Mouse (Mus musculus) thymus, postnatal 10 days (tissue): ENCODE measurements around the gene Adnp.
"Not testable (repeated sequence)": the region's sequence is repeated elsewhere in the genome, so short reads cannot be mapped to it uniquely, and the experiment has no call there.

Experiments
- DNase-seq, 2 experiments: peaks; one replicate each; pipeline ENCODE4 v3.0.0; 2021; ENCODE audit warnings: low spot score in 2 of 2

Gene Adnp

DNA sequence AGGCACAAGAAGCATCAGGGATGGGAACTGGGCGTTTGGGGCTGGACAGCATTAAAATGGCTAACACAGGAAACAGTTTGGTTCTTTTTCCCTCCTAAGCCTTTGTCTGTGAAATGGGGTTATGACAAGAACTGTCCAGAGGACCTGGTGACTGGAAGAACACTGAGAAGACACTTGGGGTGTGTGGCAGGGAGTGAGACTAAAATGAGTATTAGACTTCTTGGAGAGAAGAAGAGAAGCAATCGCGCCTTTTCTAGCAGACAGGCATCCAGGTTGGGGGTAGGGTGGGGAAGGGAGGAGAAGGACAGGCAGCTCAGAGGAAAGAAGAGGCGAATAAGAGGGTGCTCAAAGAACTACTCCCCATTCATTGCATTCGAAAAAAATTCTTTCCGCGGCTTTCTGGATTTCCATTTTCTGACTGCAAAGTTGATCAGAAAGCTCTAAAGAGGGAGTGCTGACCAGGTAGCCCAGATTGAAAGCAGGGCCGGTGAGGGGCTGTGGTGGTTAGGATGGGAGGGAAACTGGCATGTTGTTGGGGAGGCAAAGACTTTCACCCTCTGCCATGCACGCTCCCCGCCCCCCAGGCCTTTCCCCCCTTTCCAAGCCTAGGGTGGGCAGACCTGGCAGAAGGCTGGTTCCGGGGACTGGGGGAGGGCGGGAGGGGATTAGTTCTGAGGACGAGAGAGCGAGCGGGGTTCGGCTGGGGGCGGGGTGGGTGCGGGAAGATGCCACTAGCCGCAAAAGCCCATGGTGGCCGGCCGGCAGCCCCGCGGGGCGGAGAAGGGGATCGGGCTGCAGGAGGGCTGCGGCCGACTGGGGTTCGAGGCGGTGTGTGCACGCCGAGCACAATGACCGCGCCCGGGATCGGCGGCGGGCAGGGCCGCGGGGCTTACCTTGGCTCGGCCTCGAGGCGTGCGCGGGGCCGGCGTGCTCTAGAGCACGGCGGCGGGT lies 956 bp downstream of the Adnp start:
- DNase-seq = peak; percentile 30 to 38

DNA sequence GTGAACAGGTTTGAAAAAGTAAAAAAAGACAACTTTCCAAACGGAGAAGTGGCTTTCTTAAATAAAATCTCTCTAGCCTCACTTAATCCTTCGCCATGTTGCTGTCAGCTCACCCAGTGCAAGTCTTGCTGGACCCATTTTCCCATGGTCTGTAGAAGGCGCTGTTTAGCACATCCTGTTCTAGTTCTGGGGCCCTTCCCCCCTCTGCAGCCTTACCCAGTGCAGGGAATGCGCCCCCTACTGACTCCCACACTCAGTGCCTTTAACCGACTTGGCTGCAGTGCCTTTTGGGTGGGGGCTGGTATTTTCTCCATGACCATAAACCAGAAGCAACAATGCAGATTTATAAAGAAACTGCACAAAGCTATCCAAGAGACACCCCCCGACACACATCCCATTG lies 1.6 kb downstream of the Adnp start:
- DNase-seq = peak; percentile 85 to 95

GRCm38 (mm10) chr2:168204476-168204999 lies 2.4 kb downstream of the Adnp start:
- no peak for DNase-seq

- DNase-seq = no peak
Measured at GRCm38 (mm10) chr2:168200014-168200691, 6.8 kb downstream of the Adnp start.

- DNase-seq = no peak
Measured at GRCm38 (mm10) chr2:168199476-168199875, 7.4 kb downstream of the Adnp start.

GRCm38 (mm10) chr2:168198421-168198820 lies 8.5 kb downstream of the Adnp start:
- DNase-seq = no peak

- no peak for DNase-seq
Measured at GRCm38 (mm10) chr2:168195721-168196120, 11.2 kb downstream of the Adnp start.

GRCm38 (mm10) chr2:168193685-168194084 lies 13.2 kb downstream of the Adnp start:
- DNase-seq = no peak

DNA sequence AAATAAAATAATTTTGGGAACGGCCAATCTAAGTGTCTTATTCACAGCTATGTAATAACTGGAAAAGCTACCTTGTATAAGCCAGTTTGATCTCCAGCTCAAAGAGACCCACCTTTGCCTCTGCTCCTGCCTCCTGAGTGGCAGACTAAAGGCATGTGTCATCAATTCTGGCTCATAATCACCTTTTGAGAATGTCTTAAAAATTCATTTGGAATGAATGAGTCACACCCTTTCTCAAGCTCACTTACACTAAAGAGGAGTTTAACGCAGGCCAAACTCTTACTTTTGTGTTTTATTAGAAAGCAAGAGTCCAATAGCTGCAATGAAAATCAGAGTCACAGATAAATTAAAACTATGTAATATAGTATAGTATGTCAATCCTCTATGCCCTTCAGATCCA lies 15.1 kb downstream of the Adnp start:
- no peak for DNase-seq

DNA sequence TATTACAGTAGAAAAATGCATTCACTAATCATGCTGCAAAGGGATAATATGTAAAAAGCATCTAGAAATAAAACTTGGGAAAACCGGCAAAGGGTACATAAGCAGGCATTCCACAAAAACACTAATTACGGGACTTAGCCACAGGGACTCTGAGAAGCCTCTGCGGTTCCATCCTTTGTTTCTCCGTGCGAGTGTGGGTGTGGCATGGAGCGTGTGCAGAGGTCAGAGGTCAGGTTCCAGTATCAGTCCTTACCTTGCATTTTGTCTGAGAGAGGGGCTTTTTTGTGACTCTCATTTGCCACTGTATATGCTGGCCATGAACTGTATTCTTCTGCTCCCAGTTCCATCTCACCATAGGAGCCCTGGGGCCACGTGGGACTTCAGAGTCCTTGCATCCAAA lies 31.0 kb downstream of the Adnp start:
- no peak for DNase-seq

DNA sequence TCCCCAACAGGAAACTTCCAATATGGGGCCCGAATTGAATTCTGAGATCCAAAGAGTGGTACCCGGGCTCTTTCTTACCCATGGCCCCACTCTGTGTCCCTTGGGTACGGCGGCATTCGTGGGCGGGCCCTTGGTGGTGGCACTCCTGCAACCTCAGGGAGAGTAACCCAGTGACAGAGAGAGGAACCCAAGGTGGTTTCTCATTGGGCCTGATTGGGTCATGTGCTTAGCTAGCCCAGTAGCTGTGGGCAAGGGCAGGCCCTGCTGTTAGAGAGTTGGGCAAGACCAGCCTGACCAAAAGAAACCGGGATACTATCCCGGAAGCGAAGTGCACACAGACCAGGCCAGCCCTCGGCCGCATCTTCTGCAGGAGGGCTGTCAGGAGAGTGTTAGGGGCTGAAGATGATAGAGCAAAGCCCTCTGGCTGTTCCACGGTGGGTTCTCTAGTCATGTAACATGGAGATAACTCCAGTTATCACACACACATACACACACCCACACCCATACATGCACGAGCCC lies 36.7 kb downstream of the Adnp start:
- peak in 1 of 2 experiments; percentile 17 for DNase-seq

DNA sequence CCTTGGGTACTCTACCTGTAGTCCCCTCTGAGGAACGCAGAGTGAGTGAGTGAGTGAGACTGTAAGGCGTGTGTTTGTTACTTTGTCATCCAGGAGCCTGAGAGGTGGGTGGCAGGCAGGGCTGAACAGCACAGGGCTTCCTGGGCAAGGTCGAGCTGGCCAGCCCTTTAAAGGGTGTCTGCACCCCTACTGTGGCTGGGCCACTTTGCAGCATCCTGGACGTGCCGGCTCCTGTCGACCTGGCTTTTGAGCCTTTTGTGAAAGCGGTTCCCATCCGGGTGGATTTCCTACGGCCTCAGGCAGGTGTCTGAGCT lies 37.2 kb downstream of the Adnp start:
- no peak for DNase-seq

DNA sequence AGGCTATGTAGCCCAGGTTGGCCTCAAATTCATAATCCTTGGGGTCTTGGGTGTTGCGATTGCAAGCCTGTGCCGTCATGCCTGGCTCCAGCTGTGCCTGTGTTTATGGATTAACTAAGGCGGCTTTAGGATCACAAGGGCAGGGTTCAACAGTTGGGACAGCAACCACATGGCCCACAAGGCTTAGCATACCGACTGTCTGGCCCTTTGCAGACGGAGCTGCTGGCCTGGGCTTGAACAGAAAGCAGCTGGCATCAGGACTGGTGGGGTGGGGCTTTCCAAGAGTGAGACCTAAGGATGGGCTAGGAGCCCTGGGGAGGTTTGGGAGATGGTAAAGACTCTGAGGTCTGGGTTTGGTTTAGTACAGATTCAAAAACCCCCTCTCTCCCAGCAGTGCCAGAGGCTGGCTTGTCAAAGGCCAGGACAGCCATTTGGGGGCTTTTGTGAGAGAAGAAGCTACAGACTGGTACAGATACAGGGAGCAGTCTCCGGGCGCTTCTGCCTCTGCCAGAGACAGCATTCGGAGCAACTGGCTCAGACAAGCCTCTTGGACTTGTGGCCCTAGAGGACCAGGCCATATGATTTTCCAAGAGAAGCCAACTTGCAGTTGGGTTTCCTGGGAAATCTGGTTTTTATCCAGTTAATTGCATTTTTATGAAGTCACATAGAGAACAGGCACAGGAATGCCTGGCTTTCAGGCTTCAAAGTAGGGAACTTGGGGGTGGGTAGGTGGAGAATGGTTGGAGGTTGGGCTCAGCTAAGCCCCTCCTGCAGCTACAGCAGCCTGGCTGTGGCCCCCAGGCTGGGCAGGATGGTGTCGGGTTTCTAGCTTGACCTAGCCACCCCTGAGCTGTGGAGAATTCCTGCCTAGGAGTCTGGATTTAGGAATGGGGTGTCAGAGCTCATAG lies 37.8 kb downstream of the Adnp start:
- no peak for DNase-seq

DNA sequence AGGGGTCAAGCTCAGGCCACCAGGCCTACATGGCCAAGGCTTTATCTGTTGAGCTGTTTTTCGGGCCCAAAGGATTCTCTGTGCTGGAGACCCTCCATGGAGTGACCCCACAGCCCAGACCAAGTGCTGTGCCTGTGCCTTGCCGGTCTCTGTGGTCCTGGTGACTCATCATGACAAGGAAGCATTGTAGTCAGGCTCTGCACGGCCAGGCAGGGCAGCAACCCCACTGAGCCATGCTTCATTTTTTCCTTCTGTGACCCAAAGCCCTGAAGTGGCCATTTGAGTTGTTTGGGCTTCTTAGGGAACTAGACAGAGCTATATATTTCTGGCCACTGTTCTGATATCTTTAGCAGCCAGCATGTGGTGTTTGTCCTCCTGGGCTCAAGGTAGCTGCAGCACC lies 39.1 kb downstream of the Adnp start:
- DNase-seq = no peak

GRCm38 (mm10) chr2:168166750-168167460 lies 40.0 kb downstream of the Adnp start:
- DNase-seq = no peak

DNA sequence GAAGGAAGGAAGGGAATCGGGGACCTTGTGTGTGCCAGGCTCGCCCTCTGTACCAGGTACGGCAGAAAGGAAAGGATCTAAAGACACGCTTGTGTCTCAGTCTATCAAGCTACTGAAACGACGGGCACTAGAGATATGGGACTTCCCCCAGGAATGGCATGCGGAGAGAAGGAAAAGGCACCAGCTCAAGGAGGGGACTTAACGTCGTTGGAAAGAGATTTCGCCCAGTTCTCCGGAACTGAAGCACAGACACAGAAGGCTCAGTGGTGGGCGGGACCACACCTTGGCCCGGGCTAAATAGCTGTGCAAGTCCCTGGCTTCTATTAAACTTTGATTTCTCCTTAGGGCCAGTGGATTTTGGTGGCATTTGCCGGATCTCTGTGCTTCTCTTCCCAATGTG lies 44.9 kb downstream of the Adnp start:
- DNase-seq = no peak

DNA sequence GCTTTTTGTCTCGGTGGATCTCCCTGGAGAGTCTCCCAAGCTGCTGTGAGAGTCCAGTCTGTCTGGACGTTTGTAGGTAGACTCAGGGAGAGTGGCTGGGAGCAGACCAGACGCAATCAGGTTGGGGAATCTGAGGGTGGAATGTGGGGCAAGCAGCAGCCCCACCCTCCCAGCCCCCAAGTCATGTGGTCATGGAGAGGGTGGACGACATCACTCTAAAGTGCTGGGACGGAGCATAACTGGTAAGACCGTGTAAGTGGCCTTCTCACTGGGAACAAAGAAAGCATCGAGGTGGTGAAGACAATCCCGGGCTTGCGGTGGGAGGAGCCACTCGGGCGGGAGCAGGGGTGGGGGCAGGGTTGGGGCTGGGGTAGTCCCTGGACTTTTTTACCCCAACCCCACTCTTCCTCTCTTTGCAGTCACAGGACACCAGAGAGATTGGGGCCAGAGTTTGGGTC lies 45.4 kb downstream of the Adnp start:
- no peak for DNase-seq

- DNase-seq = no peak
Measured at GRCm38 (mm10) chr2:168160370-168160930, 46.5 kb downstream of the Adnp start.

GRCm38 (mm10) chr2:168158911-168159711 lies 47.8 kb downstream of the Adnp start:
- DNase-seq = peak; percentile 33 to 49

DNA sequence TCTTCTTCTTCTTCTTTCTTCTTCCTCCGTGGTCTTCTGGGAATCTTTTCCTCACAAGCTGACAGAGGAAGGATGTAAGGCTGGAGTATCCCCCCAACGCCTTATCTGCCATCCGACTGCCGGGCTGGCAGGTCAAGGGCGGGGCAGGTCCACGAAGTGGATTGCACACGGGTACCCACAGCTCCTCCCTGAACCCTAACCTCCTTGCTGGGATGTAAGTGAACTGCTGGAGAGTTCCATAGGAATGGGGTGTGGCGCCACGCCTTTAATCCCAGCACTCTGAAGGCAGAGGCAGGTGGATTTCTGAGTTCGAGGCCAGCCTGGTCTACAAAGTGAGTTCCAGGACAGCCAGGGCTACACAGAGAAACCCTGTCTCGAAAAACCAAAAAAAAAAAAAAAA lies 48.9 kb downstream of the Adnp start:
- DNase-seq = not testable (repeated sequence)
